Mouse (Mus musculus) brain, adult 2 months (tissue): ENCODE data around the gene Gm28998.
"Not testable (repeated sequence)": the region's sequence is repeated elsewhere in the genome, so short reads cannot be mapped to it uniquely, and the experiment has no call there.

Source experiments
- DNase-seq: peaks from one replicate; pipeline ENCODE4 v3.0.0; 2011; ENCODE audit warnings: low read depth, low spot score

Gm28998 gene

DNA sequence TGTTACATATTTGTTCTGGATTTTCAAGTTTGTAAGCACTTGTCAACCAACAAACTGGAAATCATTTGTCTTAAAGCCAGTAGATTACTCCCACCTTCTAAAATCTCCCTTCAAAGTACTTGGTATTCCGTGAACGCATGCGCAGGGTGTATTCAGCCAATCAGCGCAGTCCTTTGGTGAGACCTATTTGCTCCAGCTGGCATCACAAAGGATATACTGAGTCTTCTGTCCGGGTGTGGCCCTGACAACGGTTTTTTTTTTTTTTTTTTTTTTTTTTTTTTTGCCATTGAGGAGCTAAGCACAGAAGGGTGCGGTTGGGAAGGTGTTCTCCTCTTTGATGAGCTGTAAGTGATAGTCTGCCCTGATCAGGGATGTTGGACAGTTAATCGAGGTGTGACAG lies at the start of gene Gm28998:
Gene Gm28998, plus strand, starts transcription at position 301 of the 400 bp plus-strand sequence.
- DNase-seq: not testable (repeated sequence)
